ENCODE assay signal across 14 mouse cellular contexts in the genomic region with DNA sequence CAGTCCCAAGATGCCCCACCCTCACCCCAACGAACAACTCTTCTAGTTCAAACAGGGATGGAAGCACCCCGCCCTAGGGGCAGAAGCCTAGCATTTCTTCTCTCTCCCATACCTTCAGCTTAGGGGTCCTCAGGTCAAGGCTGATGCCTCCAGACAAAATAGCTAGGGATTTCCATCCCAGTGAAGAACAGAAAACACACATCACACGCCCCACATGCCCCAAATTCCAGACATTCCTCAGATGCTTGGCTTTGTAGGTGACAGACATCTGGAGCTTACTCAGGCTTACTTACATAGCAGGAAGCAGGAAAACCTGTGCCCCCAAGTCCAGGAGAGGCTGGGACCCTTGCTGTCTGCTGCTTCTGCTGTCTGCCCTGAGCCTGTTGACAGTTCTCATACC.
A peak's percentile ranks its signal among the peaks of the same experiment; 100 is the strongest.
DNase-seq lines count a peak whose midpoint lies in the region; ATAC-seq and TF ChIP-seq lines count a peak whose summit lies in the region.
"Had no signal": no experiment of that assay in that cellular context is flagged by ENCODE, and none has a peak within 500 bp of the region (broad histone marks: within the 10 kb centered on the region; RNA-seq: fewer than 3 reads in every experiment).

No protein-coding gene starts in this region.

- H3K9me3 ChIP-seq in heart, embryonic 16.5 days (replicated peaks; ENCODE audit: control insufficient read depth, low read length) = no peaks in the 10 kb centered on the region
- no peaks in the 10 kb centered on the region for H3K9me3 ChIP-seq in ES-Bruce4 (replicated peaks; ENCODE audit: control insufficient read depth, insufficient read depth, low read length, poor library complexity, severe bottlenecking)
- H3K9me3 ChIP-seq: neural tube, embryonic 13.5 days had no signal

- DNase-seq in heart, postnatal 25 days (ENCODE audit: low spot score) = no peak
- DNase-seq in embryo, embryonic 11.5 days (ENCODE audit: low read depth, low spot score) = peak; percentile 31
- peak; percentile 48 for DNase-seq in kidney, postnatal 14 days
- DNase-seq in B cell, adult 2 months = no peak
- DNase-seq in left cerebral cortex, postnatal 10 days (ENCODE audit: extremely low spot score in 1 of 2, low spot score in 2 of 2) = no peak
- DNase-seq: adrenal gland, postnatal 14 days; cerebellum, adult 18-20 months; gastrocnemius, postnatal 10 days; thymus, adult 18-20 months had no signal

- H3K27ac ChIP-seq in heart, embryonic 16.5 days (ENCODE audit: low read length) = no peak overlapping the region
- peak overlapping the region; percentile 98 for H3K27ac ChIP-seq in ES-Bruce4 (ENCODE audit: insufficient read depth, low read length)
- H3K27ac ChIP-seq: neural tube, embryonic 13.5 days had no signal

- H3K4me3 ChIP-seq in heart, embryonic 16.5 days (ENCODE audit: low read length) = no peak overlapping the region
- H3K4me3 ChIP-seq in ES-Bruce4 (ENCODE audit: low read depth, low read length) = no peak overlapping the region
- H3K4me3 ChIP-seq: neural tube, embryonic 13.5 days had no signal

- no peak for TF ChIP-seq CTCF in ES-Bruce4 (IDR thresholded peaks at IDR 0.05; ENCODE audit: low read depth, low read length)

- no peak overlapping the region for H3K4me2 ChIP-seq in heart, embryonic 16.5 days (ENCODE audit: low read depth, low read length)
- H3K4me2 ChIP-seq: neural tube, embryonic 13.5 days had no signal

- 0 out of 2 replicates have a peak overlapping the region, but pooled peaks have one; percentile 12 for H3K9ac ChIP-seq in heart, embryonic 16.5 days (ENCODE audit: low read length)
- H3K9ac ChIP-seq in ES-Bruce4 (ENCODE audit: low read depth, poor library complexity, severe bottlenecking) = no peak overlapping the region
- H3K9ac ChIP-seq: neural tube, embryonic 13.5 days had no signal

- H3K4me1 ChIP-seq in heart, embryonic 16.5 days (ENCODE audit: control insufficient read depth, insufficient read depth, low read length) = peaks cover 11% of the 10 kb centered on the region
- peaks cover 8% of the 10 kb centered on the region for H3K4me1 ChIP-seq in ES-Bruce4 (ENCODE audit: control insufficient read depth, insufficient read depth, low read length)
- H3K4me1 ChIP-seq: neural tube, embryonic 13.5 days had no signal

- intact Hi-C loops in heart, postnatal 25 days (cut with DNase I) = no loop called here
- intact Hi-C loops in left cerebral cortex, postnatal 10 days (cut with DNase I) = no loop called here

- WGBS in heart, embryonic 16.5 days = 29% methylated on average over 3 of the region's 3 CpGs

- no peak for TF ChIP-seq POLR2A in ES-Bruce4 (IDR thresholded peaks at IDR 0.05; ENCODE audit: insufficient read depth, low read length)

- no peaks in the 10 kb centered on the region for H3K27me3 ChIP-seq in heart, embryonic 16.5 days (ENCODE audit: control insufficient read depth, insufficient read depth, low read length)
- H3K27me3 ChIP-seq in ES-Bruce4 (ENCODE audit: control insufficient read depth, insufficient read depth, low read length, poor library complexity, severe bottlenecking) = no peaks in the 10 kb centered on the region
- H3K27me3 ChIP-seq: CH12.LX; neural tube, embryonic 13.5 days had no signal

- no peak for ATAC-seq in heart, embryonic 16.5 days (replicated peaks; ENCODE audit: extremely low read depth, insufficient read depth, low FRiP score)
- no peak for ATAC-seq in cerebellum, adult (ENCODE audit: insufficient number of reproducible peaks, low FRiP score, low TSS enrichment)

- H3K36me3 ChIP-seq in heart, embryonic 16.5 days (ENCODE audit: control insufficient read depth, insufficient read depth) = no peaks in the 10 kb centered on the region
- no peaks in the 10 kb centered on the region for H3K36me3 ChIP-seq in ES-Bruce4 (ENCODE audit: control insufficient read depth, insufficient read depth, low read length, poor library complexity, severe bottlenecking)
- H3K36me3 ChIP-seq: neural tube, embryonic 13.5 days had no signal

- TF ChIP-seq EP300 in ES-Bruce4 (IDR thresholded peaks at IDR 0.05; ENCODE audit: insufficient read depth, low read depth, low read length) = peak; percentile 98

Comparison
In these comparisons a context has a peak if more than half of its experiments do, and no peak if none do; other contexts are left out.
1. DNase-seq: peak in embryo, embryonic 11.5 days (single experiment) and kidney, postnatal 14 days (single experiment); none in heart, postnatal 25 days (single experiment), B cell, adult 2 months (0 of 2) and left cerebral cortex, postnatal 10 days (0 of 2).